Mouse (Mus musculus) layer of hippocampus, postnatal 10 days (tissue): ENCODE results near the gene Cltc. TPM values are rescaled to one million over a fixed set of nuclear protein-coding genes. Genes with fewer than 3 reads are reported as not detected.

Source experiments
- DNase-seq, 2 experiments: peaks; one replicate each; pipeline ENCODE4 v3.0.0; 2021; ENCODE audit warnings: low spot score in 2 of 2
- total RNA-seq, 2 experiments: library from RNA; stranded (reverse); gene quantifications; 2 replicates each; pipeline ENCODE4 v1.2.3; 2021

Cltc gene
- total RNA-seq, 2 experiments from 2014 or later = 465 to 466 TPM

DNA sequence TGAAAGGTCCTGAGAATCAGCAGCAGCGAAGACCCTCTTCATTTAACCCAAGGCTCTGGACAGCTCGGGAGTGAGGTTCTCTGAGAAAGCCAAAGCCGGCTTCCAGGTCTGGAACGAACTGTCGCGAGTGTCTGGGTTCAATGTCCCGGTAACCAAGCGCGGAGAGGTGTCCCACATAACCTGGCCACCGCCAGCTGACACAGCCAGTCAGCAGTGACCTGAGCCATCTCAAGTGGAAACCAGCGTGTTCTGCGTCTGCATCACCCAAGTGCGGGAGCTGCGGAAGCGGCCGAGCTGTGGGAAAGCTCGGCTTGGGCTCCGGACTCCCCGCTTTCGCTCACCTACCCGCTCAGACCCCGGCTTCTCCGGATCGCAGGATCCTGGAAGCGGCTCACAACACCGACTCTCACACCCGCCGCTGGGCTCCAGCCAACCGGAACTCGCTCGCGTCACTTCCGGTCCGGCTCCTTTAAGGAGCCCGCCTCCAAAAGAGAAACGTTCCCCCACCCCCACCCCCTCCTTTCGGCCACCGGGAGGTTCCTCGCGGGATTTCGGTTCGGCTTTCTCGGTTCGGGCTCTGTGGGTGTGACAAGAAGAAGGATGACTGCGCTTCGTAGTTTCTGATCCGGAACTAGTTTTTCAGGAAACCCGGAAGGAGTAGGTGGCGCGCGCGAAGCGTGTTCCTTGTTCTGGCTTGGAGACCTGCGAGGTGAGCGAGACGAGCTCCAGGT lies 73.8 kb downstream of the Cltc start, which contains the start of the genes Vmp1 and Ptrh2:
TSS of gene Vmp1 (minus strand) at position 442 of the 731 bp plus-strand sequence.
TSS of gene Ptrh2 (plus strand) at position 591 of the 731 bp plus-strand sequence.
- DNase-seq = peak; percentile 95 to 96

DNA sequence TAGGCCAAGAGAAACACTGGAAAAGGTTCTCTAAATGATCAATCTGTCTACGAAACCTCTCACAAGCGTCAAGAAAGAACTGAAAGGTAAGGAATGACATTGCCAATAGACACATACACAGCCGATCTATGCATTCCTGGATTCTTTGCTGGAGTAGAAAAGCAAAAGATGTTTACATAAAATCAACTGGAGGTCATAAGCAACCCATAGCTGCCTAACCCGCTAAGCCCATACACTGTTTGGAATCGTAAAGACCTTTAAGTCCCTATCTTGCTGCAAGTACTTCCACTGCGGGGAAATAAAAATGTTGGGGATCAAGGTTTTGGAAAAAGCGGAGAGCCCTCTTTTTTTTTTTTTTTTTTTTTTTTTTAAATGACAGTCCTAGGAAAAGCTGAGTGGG lies 74.5 kb downstream of the Cltc start:
- DNase-seq = no peak

DNA sequence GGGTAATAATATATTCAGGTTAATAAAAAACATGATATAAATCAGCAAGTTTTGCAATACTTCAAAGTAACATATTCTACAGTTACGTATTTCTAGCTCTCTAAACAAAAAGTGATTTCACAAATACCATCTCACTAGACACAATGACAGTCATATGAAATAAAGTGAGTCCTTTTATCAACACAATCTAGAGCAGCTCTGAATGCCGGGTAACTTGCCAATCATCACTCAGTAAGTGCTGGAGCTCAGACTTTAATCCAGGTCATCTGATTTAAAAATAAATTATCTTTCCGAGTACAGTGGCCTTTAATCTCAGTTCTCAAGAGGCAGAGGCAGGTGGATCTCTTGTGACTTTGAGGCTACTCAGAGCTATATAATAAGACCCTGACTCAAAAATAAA lies 75.9 kb downstream of the Cltc start:
- DNase-seq = no peak

DNA sequence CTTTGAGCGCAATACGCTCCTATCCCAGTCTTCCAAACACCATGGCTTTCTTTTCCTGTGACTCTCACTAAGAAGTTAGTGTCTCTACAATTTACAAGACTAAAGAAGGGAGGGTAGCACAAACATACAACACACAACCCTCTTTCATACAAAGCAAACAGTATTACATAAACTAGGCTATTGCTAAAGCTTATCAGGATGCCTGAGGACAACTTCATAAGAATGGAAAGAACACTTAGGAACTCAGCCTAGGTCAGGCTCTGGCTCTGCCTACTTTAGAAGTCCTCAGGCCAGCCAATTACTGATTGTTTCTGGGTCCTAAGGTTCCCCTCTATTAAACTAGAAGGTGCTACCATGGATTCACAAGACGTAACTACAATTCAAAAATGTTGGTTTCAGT lies 76.6 kb downstream of the Cltc start:
- no peak for DNase-seq

DNA sequence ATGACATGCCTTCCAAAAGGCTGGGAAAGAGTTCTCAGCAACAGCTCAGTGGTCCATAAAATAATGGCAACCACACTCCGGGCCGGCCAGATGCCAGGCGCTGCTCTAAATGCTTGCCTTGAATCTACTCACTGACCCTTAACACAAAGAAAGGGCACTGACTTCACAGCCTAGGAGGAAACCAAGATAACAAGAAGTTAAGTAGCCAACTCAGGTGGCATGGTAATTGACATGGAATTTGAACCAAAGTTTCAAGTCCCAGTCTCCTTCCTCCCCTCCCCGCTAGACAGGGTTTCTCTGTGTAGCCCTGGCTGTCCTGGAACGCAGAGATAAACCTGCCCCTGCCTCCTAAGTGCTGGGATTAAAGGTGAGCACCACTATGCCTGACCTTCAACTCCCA lies 78.4 kb downstream of the Cltc start:
- no peak for DNase-seq

DNA sequence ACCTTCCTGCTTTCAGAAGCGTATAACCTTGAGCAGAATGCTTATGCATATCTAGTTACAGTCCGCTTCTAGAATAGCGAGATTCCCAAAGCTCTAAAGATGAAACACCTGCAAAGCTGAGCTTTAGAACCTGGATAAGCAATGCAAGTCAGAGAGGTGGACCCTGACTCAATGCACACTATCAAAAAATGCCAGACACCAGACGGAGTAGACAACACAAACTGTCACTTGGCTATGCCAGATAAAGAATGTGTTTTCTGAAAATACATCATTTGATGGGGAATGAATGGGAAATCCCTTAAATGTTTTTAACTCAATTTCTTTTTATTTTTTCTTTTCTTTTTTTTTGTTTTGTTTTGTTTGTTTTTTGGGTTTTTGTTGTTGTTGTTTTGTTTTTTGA lies 81.8 kb downstream of the Cltc start:
- DNase-seq = no peak

DNA sequence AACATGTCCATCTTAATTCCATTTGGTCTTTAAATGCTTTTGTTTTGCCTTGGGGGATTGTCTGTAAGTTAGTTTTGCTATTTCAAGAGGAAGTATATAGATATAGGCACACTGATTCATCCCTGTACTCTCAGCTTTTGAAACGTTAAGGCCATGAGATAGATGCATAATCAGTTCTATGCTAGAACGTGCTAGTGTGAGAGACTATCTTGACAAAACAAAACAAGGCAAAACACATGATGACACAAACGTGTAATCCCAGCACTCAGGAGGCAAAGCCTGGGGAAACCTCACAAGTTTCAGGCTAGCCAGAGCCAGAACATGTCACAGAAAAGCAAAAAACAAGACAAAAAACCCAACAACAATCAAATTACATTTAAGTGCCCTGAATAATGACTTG lies 84.6 kb downstream of the Cltc start:
- no peak for DNase-seq

DNA sequence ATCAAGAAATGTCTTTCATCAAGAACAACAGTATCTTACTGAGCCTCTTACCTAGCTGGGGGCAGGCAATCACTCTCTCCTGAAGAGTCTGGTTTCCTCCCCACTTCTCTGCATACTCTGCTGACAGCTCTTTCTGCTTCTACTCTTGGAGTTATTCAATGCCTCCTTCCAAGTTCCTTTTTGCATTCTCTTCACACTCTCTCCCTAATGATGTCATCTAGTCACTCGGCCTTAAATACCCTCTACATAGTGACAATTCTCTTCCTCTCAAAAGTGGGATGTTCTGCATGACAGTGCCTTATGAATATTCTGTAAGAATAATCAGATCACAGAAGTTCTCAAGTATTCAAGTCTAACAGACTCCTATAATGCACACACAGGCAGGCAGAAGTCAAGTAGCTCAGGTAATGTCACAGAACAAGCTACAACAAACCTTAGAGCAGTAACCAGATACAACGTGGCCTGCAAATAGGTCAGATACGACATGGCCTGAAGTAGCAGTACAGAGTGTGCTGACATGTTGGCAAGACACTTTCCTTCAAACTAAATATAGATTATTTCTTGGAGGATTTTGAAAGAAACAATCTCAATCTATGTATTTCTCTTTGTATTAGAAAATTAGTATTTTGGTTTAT lies 86.2 kb downstream of the Cltc start:
- DNase-seq = no peak

DNA sequence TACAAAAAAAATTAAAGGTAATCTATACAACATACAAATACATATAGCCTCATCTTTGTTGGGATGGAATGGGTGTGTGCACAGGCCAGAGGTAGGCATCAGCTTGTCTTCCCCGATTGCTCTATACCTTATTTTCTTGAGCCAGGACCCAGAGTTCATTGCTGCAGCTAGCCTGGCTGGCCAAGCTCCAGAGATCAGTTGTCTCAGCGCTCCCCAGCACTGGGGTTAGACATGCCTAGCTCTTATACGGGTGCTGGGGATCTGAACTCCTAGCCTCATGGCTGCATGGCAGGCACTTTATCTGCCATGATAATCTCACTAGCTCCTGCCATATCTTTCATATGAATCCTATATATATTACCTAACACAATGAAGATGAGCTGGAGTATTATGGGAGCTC lies 89.2 kb downstream of the Cltc start:
- no peak for DNase-seq

DNA sequence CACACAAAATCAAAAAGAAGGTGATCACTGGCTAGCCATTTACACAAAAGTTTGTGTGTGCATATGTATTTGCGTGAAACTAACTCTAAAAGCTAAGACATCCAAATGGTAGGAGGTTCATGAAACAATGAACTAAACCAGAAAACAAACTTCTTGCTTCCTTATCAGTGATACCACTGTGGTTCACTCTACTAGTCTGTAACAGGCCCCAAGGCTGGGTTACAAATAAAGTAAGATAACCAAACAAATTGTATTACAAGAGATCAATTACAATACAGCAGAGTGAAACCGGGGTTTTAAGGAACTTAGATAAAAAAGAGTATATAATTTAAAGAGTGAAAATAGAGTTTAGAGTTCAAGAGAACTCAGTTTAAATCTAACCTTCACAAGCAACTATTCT lies 89.8 kb downstream of the Cltc start:
- no peak for DNase-seq

DNA sequence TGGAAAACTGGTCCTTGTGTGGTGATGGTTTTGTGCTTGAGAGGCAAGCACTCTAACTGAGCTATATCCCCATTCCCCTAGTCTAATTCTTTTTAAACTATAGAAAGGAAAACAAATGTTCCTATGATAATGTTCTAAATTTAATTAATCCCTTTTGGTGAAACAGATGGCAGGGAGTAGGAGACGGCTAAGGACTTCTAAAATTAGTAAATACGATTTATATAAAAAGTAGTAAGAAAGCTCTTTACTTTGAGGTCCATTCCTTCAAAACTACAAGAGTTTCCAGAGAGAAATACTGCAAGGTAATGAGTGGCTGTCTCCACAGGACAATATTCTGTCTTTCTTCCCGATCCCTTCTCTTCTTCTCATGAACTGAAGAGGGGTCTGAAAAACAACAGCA lies 93.0 kb downstream of the Cltc start:
- DNase-seq = no peak

DNA sequence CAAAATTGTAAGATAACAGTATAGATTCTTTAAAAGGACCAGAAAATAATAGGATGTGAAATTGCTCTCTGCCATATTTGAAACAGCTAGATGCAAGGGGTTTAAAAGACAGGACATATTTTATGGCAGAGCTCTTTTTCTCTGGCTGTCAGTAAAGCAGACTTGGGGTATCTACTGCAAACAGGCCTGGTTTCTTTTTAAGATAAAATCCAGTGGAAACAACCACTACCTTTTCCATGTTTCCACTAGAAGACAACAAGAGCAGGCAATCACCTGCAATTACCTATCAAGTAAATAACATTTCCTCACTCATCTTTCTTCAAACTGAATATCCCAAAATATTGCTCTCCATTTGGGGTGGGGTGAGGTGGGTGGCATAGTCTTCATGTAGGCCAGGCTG lies 93.4 kb downstream of the Cltc start:
- DNase-seq = no peak

DNA sequence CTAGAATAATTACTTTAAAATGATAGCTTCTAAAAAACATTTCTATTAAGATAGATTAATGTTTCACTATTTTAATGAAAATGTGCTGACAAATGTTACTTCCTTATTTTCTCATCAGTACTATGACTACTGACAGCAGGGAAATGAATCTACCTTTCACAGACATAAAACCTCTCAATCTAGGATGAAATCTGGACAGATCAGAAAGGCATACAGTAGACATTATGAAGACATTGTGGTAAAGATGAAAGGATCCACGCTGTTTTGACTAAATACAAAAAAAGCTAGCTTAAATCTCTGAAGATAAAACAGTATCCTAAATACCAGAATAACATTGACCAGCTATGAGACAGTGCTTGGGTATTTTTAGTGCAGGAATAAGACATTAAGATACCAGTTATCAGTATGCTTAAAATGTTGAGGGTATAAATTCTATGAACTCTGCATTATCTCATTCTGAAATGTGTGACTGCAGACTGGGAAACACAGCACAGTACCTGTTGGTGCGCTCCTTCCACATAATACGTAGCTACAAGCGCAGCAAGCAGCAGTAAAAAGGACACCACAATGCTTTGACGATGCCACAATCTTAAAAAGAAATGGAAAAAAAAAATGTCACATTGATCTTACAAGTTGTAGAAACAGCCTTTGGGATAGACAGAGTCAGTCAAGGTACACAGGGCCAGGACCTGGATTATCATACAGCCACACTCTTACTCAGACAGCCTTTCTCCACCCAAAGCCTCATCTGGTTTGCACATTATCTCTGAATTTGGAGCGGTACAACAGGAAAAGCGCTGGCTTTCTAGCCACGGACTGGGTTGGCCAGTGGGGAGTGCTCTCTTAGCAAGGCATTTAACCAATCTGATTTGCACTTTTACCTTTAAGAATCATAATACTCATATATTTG lies 94.1 kb downstream of the Cltc start:
- no peak for DNase-seq

DNA sequence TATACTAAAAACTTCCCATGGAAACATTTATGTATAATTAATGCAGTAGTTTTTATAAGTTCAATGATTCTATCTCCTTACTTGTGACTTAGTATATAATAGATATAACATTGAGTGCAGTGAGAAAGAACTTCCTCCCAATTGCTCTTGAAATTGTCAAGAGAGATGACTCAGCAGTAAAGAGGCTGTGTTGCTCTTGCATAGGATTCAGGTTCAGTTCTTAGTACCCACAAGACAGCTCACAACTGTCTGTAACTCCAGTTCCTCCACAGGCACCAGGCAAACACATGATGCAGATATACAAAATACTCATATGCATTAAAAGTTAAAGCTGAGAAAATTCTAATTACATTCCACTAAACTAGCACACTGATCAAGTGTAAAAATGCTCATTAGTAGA lies 99.5 kb downstream of the Cltc start:
- no peak for DNase-seq

DNA sequence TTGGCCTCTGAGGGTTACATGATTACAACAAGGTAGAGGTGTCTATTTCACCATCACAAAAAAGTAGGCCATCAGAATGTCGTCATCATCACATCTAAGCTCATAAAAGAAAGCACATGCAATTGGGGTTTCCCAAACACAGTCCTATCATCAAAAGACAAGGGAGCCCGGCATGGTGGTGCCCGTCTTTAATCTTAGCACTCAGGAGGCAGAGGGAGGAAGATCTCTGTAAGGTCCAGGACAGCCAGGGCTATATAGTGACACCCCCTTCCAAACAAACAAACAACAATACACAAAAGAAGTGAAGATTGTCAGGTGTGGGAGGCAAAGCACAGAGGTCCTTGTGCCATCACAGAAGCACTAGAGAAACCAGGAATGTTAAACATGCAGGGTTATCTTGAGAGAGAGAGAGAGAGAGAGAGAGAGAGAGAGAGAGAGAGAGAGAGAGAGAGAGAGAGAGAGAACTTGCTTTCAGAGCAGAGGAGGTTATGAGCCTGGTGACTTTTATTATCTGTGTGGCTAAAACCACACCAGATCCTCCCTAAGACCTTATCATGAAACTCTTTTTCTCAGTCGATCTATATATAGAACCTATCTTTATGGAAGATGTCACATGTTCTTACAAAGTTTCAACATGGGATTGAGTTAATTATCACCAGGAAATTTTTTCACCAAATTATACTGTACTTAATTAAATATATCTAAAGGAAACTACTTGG lies 100.4 kb downstream of the Cltc start:
- DNase-seq = no peak

DNA sequence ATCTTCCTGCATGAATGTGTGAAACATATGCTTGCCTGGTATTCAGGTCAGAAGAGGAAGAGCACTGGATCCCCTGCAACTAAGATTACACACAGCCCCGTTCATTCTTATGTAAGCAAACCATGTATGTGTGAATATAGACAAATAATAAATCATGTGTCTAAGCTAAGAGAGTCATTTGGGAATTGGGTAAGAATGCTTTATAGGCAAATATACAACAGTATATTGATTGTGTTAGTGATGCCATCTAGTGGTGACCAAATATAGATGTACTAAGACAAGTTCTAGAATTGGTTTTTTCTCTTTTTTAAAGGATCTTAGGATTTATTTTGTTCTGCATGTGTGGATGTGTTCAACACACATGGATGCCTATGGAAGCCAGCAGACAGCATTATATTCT lies 101.7 kb downstream of the Cltc start:
- no peak for DNase-seq

DNA sequence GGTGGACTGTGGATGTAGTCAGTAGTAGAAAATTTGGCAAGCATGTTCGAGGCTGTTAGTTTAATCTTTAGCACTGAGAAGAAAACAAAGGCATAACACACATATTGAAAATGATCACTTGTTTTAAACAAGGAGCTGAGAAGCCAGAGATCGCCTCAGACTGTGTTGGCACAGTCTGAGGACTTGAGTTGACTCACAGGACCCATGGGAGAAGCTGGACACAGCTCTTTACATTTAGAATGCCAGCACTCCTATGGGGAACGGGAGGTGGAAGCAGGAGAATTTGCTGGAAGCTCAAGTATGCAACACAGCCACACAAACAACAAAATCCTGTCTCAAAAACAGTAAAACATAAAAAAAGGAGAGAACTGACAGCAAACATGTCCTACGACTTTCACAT lies 103.3 kb downstream of the Cltc start:
- DNase-seq = no peak

DNA sequence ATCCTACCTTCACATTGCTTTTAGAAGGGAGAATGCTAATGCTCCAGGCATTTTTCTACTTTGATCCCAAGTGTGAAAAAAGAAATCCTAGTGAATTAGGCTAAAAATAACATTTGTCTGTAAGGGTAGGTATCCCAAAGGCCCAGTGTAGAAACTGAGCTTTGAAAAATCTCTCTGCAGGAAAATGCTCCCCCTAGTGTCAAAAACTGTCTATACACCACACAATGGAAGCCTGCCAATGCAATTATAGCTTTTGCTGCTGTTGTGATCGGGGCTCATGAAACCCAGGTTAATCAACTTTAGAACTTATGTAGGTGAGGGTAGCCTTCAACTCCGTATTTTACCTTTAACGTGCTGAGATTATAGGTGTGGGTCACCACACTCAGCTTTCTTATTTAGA lies 103.9 kb downstream of the Cltc start:
- peak; percentile 51 to 63 for DNase-seq

DNA sequence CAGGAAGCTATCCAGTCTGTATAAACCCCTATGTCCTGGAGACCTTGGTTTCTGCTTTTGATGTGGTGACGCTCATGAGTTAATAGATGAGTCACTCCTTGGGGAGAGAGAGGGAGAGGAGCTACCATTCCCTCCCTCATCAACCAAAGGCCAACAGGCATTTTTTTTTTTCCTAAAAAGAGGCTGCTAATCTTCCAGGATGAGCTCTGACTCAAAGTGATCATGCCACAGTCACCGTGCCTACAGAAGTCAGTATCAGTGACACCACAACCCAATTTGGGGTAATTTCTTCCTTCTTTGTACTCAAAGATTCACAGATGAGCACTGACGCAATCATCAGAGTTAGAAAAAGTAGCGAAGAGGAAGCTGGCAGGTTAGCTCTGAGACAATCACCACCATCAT lies 104.8 kb downstream of the Cltc start:
- DNase-seq = no peak

DNA sequence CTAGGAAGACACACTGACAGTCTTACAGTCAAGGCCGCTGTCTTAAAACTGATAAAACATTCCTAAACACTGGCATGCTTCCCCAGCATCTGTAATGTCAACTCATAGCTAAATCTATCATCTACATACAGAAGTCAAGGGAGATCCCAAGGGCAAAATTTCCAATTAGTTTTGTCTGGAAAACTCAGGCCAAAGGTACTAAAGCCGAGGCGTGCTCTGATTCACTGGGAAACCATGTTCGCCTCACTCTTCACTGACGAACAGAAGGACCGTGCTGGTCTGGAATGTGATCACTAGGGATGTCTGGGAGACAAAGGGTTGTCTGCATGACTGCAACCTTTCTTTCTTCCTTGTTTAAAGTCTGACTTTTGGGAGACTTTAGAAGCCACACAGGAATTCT lies 106.7 kb downstream of the Cltc start:
- DNase-seq = no peak

DNA sequence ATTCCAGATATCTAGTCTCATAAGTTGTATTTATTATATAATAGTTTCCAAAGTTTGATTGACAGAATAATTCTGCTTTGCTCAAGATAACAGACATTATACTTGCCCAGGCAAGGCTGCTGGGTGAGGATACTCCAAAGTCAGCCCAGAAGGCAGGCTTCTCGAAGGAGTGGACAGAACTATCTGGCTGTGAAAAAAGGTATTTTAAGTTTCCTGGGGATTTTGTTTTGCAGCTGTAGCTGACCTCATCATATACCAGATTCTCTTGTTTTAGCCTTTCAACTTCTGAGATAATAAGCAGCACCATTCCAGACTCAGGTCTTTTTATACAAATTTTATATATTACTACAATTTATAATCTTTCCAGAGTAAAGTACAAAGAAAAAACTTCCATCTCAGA lies 107.8 kb downstream of the Cltc start:
- no peak for DNase-seq
